Comparison of ENCODE assay signal across 20 mouse cellular contexts in genomic region chr13:77208764-77209418, GRCm38 (mm10).
DNase-seq lines count a peak whose midpoint lies in the region; ATAC-seq and TF ChIP-seq lines count a peak whose summit lies in the region.
"Had no signal": no experiment of that assay in that cellular context is flagged by ENCODE, and none has a peak within 500 bp of the region (broad histone marks: within the 10 kb centered on the region; RNA-seq: fewer than 3 reads in every experiment).

No protein-coding gene starts in this region.

- H3K9ac ChIP-seq in embryonic facial prominence, embryonic 11.5 days (replicated peaks; ENCODE audit: low read length) = no peak overlapping the region
- H3K9ac ChIP-seq in neural tube, embryonic 13.5 days = no peak overlapping the region
- no peak overlapping the region for H3K9ac ChIP-seq in midbrain, embryonic 16.5 days (ENCODE audit: low read depth, low read length)
- no peak overlapping the region for H3K9ac ChIP-seq in liver, postnatal 0 days (replicated peaks)
- H3K9ac ChIP-seq: embryonic facial prominence, embryonic 15.5 days; limb, embryonic 13.5 days; liver, embryonic 13.5 days had no signal

- no peak overlapping the region for H3K27ac ChIP-seq in embryonic facial prominence, embryonic 11.5 days (replicated peaks; ENCODE audit: low read depth, low read length)
- no peak overlapping the region for H3K27ac ChIP-seq in embryonic facial prominence, embryonic 10.5 days (replicated peaks)
- no peak overlapping the region for H3K27ac ChIP-seq in neural tube, embryonic 13.5 days (replicated peaks)
- H3K27ac ChIP-seq in midbrain, embryonic 16.5 days (ENCODE audit: low read length) = no peak overlapping the region
- H3K27ac ChIP-seq in liver, postnatal 0 days (ENCODE audit: low read depth) = no peak overlapping the region
- H3K27ac ChIP-seq: embryonic facial prominence, embryonic 15.5 days; heart, embryonic 10.5 days; limb, embryonic 13.5 days; liver, embryonic 13.5 days had no signal

- no peaks in the 10 kb centered on the region for H3K9me3 ChIP-seq in embryonic facial prominence, embryonic 11.5 days (replicated peaks; ENCODE audit: control insufficient read depth, low read length)
- H3K9me3 ChIP-seq in embryonic facial prominence, embryonic 10.5 days = no peaks in the 10 kb centered on the region
- no peaks in the 10 kb centered on the region for H3K9me3 ChIP-seq in neural tube, embryonic 13.5 days
- no peaks in the 10 kb centered on the region for H3K9me3 ChIP-seq in midbrain, embryonic 16.5 days (replicated peaks; ENCODE audit: control insufficient read depth, low read length, poor library complexity, severe bottlenecking)
- H3K9me3 ChIP-seq in liver, postnatal 0 days (ENCODE audit: low read length) = no peaks in the 10 kb centered on the region
- H3K9me3 ChIP-seq: embryonic facial prominence, embryonic 15.5 days; heart, embryonic 10.5 days; limb, embryonic 13.5 days; liver, embryonic 13.5 days had no signal

- no peaks in the 10 kb centered on the region for H3K36me3 ChIP-seq in embryonic facial prominence, embryonic 11.5 days (replicated peaks; ENCODE audit: control insufficient read depth, insufficient read depth, low read depth, low read length)
- no peaks in the 10 kb centered on the region for H3K36me3 ChIP-seq in embryonic facial prominence, embryonic 10.5 days (replicated peaks)
- H3K36me3 ChIP-seq in neural tube, embryonic 13.5 days = no peaks in the 10 kb centered on the region
- no peaks in the 10 kb centered on the region for H3K36me3 ChIP-seq in midbrain, embryonic 16.5 days (ENCODE audit: control insufficient read depth, insufficient read depth, low read length)
- no peaks in the 10 kb centered on the region for H3K36me3 ChIP-seq in liver, postnatal 0 days (replicated peaks; ENCODE audit: insufficient read depth, low read length)
- H3K36me3 ChIP-seq: embryonic facial prominence, embryonic 15.5 days; heart, embryonic 10.5 days; limb, embryonic 13.5 days; liver, embryonic 13.5 days had no signal

- no peak overlapping the region for H3K4me3 ChIP-seq in embryonic facial prominence, embryonic 11.5 days (ENCODE audit: low read depth, low read length)
- no peak overlapping the region for H3K4me3 ChIP-seq in embryonic facial prominence, embryonic 10.5 days
- no peak overlapping the region for H3K4me3 ChIP-seq in neural tube, embryonic 13.5 days
- no peak overlapping the region for H3K4me3 ChIP-seq in midbrain, embryonic 16.5 days (ENCODE audit: low read depth, low read length)
- no peak overlapping the region for H3K4me3 ChIP-seq in liver, postnatal 0 days (ENCODE audit: low read depth, low read length)
- H3K4me3 ChIP-seq: embryonic facial prominence, embryonic 15.5 days; heart, embryonic 10.5 days; limb, embryonic 13.5 days; liver, embryonic 13.5 days had no signal

- 64% methylated on average over 7 of the region's 7 CpGs for WGBS in embryonic facial prominence, embryonic 11.5 days
- WGBS in embryonic facial prominence, embryonic 10.5 days = 72% methylated on average over 7 of the region's 7 CpGs
- 59% methylated on average over 7 of the region's 7 CpGs for whole genome bisulfite sequencing in neural tube, embryonic 13.5 days
- WGBS in midbrain, embryonic 16.5 days = 46% methylated on average over 7 of the region's 7 CpGs
- WGBS in liver, postnatal 0 days (ENCODE audit: insufficient replicate concordance) = 74% methylated on average over 7 of the region's 7 CpGs

- TF ChIP-seq CTCF in liver, postnatal 0 days (IDR thresholded peaks at IDR 0.05; ENCODE audit: low read depth) = no peak

- DNase-seq in embryonic facial prominence, embryonic 11.5 days (ENCODE audit: low spot score) = peak; percentile 1
- DNase-seq in embryonic facial prominence, embryonic 10.5 days (ENCODE audit: low spot score) = no peak
- no peak for DNase-seq in neural tube, embryonic 10.5 days (ENCODE audit: extremely low spot score, low spot score)
- no peak for DNase-seq in liver, postnatal 0 days
- DNase-seq in heart, adult 8-10 months (ENCODE audit: low spot score) = no peak
- DNase-seq: adrenal gland, adult 8-10 months; cerebellum, adult 11 months; cerebellum, postnatal 10 days; gastrocnemius, postnatal 36 days; kidney, adult 18-20 months; kidney, postnatal 10 days; liver, embryonic 13.5 days; lung, postnatal 10 days; thymus, postnatal 25 days had no signal

- no peaks in the 10 kb centered on the region for H3K4me1 ChIP-seq in embryonic facial prominence, embryonic 11.5 days (ENCODE audit: control insufficient read depth, insufficient read depth, low read length)
- peaks cover 5% of the 10 kb centered on the region for H3K4me1 ChIP-seq in embryonic facial prominence, embryonic 10.5 days
- H3K4me1 ChIP-seq in neural tube, embryonic 13.5 days (replicated peaks) = no peaks in the 10 kb centered on the region
- no peaks in the 10 kb centered on the region for H3K4me1 ChIP-seq in midbrain, embryonic 16.5 days (ENCODE audit: control insufficient read depth, insufficient read depth, low read length)
- H3K4me1 ChIP-seq in liver, postnatal 0 days (ENCODE audit: insufficient read depth) = no peaks in the 10 kb centered on the region
- H3K4me1 ChIP-seq: embryonic facial prominence, embryonic 15.5 days; heart, embryonic 10.5 days; limb, embryonic 13.5 days; liver, embryonic 13.5 days had no signal

- no peaks in the 10 kb centered on the region for H3K27me3 ChIP-seq in embryonic facial prominence, embryonic 11.5 days (ENCODE audit: control insufficient read depth, insufficient read depth, low read length)
- H3K27me3 ChIP-seq in embryonic facial prominence, embryonic 10.5 days (replicated peaks; ENCODE audit: low read depth, poor library complexity, severe bottlenecking) = no peaks in the 10 kb centered on the region
- no peaks in the 10 kb centered on the region for H3K27me3 ChIP-seq in neural tube, embryonic 13.5 days
- no peaks in the 10 kb centered on the region for H3K27me3 ChIP-seq in midbrain, embryonic 16.5 days (ENCODE audit: control insufficient read depth, insufficient read depth, low read depth, low read length)
- H3K27me3 ChIP-seq in liver, postnatal 0 days (ENCODE audit: insufficient read depth, low read length) = no peaks in the 10 kb centered on the region
- H3K27me3 ChIP-seq: embryonic facial prominence, embryonic 15.5 days; limb, embryonic 13.5 days; liver, embryonic 13.5 days had no signal

- no peak for ATAC-seq in embryonic facial prominence, embryonic 11.5 days (replicated peaks; ENCODE audit: insufficient number of reproducible peaks, low FRiP score, low TSS enrichment, low read depth)
- ATAC-seq in neural tube, embryonic 13.5 days (ENCODE audit: low read depth) = 0 out of 2 replicates have a peak, but pooled peaks have one; percentile 63
- ATAC-seq in midbrain, embryonic 16.5 days = peak; percentile 79
- ATAC-seq in frontal cortex, adult (ENCODE audit: low TSS enrichment) = no peak
- ATAC-seq in liver, postnatal 0 days = no peak

- H3K4me2 ChIP-seq in embryonic facial prominence, embryonic 11.5 days (ENCODE audit: low read depth, low read length) = no peak overlapping the region
- no peak overlapping the region for H3K4me2 ChIP-seq in neural tube, embryonic 13.5 days
- H3K4me2 ChIP-seq in midbrain, embryonic 16.5 days (ENCODE audit: low read length) = no peak overlapping the region
- H3K4me2 ChIP-seq in liver, postnatal 0 days (ENCODE audit: low read depth, low read length) = no peak overlapping the region
- H3K4me2 ChIP-seq: embryonic facial prominence, embryonic 15.5 days; limb, embryonic 13.5 days; liver, embryonic 13.5 days had no signal

- no peak for TF ChIP-seq EP300 in liver, postnatal 0 days (IDR thresholded peaks at IDR 0.05; ENCODE audit: low read depth)

Comparison
In these comparisons a context has a peak if more than half of its experiments do, and no peak if none do; other contexts are left out.
1. ATAC-seq: peak in neural tube, embryonic 13.5 days (single experiment) and midbrain, embryonic 16.5 days (single experiment); none in embryonic facial prominence, embryonic 11.5 days (single experiment), frontal cortex, adult (single experiment) and liver, postnatal 0 days (single experiment).